Mouse (Mus musculus): ENCODE results near the gene Lrp1. TPM values are rescaled to one million over a fixed set of nuclear protein-coding genes. Genes with fewer than 3 reads are reported as not detected.

Gene Lrp1
- total RNA-seq, 2 experiments from 2014 or later, result 283 to 301 TPM

DNA sequence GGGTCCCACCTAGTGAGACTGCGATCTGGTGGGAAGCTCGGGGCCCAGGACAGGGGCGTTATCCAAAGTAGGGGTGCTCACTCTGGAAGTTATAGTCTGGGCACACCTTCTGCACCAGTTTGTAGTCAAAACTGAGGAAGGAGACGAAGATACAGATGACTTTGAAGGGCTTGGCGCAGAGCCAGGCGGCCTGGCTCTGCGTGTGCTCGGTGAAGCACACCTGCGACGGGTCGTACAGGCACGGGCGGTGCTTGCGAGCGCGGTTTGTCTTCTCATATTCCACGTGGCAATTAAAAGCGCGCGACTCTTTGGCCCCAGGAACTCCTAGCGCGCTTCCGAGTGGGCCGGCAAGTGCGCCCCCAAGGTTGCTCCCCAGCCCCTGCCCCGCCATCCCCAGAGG lies 94.9 kb downstream of the Lrp1 start:
- no peak for DNase-seq (ENCODE audit: low spot score in 2 of 2)

DNA sequence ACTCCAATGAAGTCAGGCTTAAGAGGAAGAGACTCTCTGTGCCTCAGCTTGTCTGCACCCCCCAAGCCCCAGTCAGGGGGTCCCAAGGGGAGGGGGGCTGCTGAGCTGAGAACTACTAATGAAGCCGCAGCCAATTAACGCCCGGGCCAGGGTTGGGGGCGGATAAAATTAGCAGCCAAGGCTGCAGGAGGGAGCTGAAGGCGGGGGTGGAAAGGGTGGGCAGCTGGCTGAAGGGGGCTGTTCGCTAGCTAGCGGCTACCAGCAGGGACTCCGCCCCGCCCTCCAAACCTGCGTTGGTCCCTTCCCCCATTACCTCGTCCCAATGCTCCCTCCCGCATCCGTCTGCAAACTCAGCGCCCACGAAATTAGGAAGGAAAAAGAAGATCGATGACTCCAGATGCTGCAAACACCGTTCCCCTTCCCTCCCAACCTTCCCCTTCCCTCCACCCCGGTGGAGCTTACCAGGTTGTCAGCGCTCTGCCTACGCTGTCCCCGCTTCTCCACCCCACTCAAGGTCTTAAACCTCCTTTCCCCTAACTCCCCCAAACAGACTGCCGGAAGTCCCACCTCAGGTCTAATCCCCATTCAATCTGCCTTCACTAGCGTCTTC lies 96.2 kb downstream of the Lrp1 start:
- no peak for DNase-seq (ENCODE audit: low spot score in 2 of 2)

DNA sequence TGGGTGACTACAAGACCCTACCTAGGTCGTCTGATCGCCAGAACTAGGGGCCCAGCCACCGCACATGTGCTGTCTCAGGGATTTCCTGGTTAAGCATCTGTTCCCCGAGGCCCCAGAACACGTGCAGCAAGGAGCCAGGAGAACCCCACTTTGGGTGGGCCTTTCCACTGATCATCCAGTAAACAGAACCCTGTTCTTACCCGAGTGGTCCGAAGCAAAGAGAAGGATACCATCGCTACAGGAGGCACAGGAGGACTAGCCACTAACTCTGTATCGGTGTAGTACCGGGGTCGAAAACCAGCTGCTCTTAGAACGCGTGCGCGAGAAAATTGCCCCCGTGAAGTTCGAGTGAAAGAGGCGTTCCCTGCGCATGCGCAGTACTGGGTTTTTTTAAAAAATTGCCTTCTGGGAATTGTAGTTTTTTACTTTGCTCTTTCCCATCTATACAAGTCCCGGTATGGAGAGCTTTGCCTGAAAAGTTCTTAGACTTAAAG lies 98.8 kb downstream of the Lrp1 start, which contains the start of gene Shmt2:
Shmt2 (minus strand) TSS at position 357 of the 494 bp plus-strand sequence.
- DNase-seq (ENCODE audit: low spot score in 2 of 2), result peak; percentile 50 to 68

DNA sequence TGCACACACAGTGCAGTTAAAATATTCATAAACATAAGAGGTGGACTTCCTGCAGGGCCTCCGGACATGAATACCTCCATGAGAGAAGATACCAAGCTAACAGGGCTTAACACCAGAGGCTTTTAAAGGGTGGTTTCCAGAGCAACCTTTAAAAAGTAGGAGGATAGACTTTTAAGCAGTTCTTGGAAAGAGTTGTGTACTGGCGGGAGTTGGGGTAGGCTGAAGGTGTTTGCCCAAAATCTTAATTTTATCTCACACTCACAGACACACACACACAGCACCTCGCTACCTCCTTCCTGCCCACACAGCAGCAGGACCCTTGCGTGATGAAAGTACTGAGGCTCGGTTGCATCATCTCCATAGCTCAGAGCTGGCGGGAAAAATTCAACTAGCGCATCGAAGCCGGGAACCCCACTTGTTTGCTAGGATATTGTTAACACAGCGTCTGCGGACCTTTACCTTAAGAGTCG lies 99.3 kb downstream of the Lrp1 start:
- DNase-seq (ENCODE audit: low spot score in 2 of 2), result no peak

- DNase-seq (ENCODE audit: low spot score in 2 of 2), result no peak
Measured at GRCm38 (mm10) chr10:127520714-127521357, 100.1 kb downstream of the Lrp1 start.

GRCm38 (mm10) chr10:127519903-127520713 lies 100.8 kb downstream of the Lrp1 start:
- DNase-seq (ENCODE audit: low spot score in 2 of 2), result no peak

DNA sequence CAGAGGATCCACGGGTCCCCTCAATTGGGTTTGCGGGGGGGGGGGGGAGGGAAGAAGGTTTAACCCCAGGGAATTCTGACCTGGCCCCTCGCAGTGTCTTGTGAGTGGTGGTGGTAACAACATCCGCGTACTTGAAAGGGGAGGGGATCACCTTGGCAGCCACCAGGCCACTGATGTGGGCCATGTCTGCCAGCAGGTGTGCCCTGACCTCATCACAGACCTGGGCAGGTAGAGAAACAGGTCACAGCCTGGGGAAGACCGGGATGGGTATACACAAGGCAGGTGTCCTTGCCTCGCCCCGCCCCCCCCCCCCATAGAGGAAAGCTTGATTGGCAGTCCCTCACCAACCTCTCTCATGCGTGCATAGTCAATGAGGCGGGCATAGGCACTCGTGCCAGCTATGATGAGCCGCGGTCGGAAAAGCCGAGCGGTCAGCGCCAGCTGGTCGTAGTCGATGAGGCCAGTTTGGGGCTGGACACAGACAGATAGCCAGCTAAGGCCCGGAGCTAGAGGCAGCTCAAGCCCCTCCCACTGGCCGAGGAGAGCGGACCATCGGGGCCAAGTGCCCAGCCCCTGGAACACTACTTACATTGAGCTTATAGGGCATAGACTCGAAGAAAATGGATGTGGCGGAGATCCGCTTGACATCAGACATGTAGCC lies 101.8 kb downstream of the Lrp1 start:
- no peak for DNase-seq (ENCODE audit: low spot score in 2 of 2)

- no peak for DNase-seq (ENCODE audit: low spot score in 2 of 2)
Measured at GRCm38 (mm10) chr10:127517941-127518340, 103.0 kb downstream of the Lrp1 start.

- no peak for DNase-seq (ENCODE audit: low spot score in 2 of 2)
Measured at GRCm38 (mm10) chr10:127516576-127517260, 104.2 kb downstream of the Lrp1 start.

GRCm38 (mm10) chr10:127515983-127516459 lies 104.9 kb downstream of the Lrp1 start:
- no peak for DNase-seq (ENCODE audit: low spot score in 2 of 2)

DNA sequence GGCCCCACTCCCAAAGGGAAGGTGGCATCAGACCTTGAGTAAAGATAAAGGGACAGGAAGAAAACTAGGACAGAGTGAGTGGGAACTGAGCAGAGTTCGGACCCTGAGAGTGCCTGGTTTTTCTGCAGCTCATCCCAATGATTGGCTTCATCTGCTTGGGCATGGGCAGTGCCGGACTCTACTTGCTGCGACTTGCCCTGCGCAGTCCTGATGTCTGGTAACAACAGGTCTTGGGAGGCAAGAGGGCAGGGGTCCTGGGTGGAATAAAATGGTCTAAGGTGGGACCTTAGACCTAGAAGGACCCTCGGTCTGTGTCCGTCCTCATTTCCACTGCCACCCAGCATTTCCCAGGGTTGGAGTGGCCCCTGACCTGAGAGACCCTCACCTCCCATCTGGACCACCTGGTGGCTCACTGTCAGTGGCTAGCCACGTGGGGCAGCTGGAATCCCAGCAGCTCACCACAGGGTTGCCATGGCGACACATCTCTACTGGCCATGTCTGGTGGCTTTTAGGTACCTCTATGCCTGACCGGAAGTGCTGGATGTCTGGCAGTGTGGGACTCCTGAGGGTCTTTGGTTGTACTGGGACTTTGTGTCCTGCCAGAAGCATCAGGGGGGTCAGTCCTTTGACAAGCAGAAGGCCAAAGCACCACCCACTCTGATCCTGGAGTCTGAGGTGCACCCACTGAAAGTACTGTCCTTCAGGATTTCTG lies 105.5 kb downstream of the Lrp1 start:
- no peak for DNase-seq (ENCODE audit: low spot score in 2 of 2)

DNA sequence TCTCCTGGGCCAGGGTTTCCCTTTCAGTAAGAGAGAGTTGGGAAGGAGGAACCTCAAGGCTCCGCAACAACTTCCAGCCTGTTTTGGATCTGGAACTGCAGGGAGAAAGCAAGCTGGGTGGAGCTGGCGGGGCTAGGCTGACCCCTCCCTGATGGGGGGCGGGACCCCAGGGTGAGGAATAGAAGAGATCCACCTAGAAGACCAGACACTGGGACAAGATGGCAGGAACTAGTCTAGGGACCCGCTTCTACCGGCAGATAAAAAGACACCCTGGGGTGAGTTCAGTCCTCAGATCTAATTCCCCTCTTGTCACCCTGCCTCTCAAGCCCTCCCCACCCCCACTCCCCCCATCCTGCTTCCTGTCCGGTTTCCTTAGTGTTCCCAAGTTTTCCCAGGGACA lies 106.2 kb downstream of the Lrp1 start, which contains the start of gene Ndufa4l2:
Ndufa4l2 (plus strand) TSS at position 204 of the 400 bp plus-strand sequence.
- DNase-seq (ENCODE audit: low spot score in 2 of 2), result no peak

DNA sequence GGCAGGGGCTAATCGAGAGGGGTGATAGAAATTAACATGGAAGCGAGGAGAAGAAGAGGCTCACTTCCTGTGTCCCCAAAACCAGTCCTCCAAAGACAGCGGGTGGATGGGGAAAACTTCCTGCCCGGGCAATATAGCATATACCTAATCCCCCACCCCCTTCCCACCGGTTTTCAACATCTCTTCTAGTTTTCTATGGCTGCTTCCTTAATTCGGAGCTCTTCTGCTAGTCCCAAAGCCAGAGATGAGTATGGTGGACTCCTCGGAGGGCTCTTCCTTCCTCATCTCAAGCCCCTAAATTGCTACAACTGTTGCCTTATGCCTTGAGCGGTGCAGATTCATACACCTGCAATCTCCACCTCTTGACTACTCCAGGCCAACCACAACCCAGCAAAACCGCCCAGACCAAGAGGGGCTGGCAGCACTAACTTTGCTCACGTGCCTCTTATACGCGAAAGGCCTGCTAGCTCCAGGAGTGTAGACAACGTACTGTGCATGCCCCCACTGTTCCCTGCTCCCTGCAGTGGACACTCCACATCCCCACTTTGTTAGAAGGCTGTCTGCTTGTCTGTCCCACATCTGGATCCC lies 106.7 kb downstream of the Lrp1 start:
- DNase-seq (ENCODE audit: low spot score in 2 of 2), result no peak

GRCm38 (mm10) chr10:127513501-127514091 lies 107.4 kb downstream of the Lrp1 start:
- no peak for DNase-seq (ENCODE audit: low spot score in 2 of 2)

DNA sequence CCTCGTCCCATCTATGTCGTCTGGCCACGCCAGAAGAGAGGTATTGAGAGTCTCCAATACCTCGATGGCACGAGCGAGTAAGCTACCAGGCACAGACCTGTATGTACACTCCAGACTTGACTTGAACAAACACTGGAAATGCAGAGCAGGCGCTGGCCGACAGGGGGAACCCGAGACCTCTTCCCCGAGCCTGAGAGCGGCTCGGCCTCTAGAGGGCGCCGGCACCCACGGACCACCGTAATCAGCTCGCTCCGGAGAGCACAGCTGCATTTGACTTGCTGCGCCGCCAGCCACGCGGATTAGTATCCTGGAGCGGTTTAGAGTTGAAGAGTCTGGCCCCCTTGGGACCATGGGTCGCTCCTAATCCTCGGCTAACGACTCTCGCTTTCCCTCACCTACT lies 108.1 kb downstream of the Lrp1 start:
- peak; percentile 86 to 92 for DNase-seq (ENCODE audit: low spot score in 2 of 2)

GRCm38 (mm10) chr10:127512307-127512666 lies 108.7 kb downstream of the Lrp1 start:
- DNase-seq (ENCODE audit: low spot score in 2 of 2), result no peak

DNA sequence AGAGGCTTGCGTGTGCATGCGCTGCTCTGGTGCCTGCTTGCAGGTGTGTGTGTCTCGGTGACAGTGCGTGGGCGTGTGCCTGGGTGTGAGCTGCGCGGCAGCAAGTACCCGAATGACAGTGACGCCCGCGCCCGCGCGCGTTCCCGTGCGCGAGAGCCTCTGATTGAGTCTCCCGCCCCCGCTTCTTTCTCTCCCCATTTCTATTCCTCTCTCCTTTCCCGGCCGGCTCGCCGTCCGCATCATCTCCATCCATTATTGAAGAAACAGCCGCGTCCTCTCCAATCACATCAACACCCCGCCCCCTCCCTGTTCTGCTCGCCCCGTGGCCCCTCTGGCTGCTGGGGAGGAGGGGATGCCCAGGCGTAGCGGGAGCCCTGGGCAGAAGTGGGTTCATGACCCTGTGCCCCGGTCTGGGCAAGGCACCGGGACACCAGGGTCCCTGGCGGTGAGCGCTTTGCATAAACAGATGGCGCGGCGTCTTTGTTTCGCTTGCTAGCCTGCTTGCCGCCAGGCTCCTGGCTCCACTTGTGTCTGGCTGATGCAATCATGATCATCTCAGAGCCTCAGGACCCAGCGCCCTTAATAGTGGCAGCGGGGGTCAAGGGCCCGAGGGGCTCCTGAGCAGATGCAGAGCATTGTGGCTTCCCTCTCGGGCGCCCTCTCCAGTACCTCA lies 109.2 kb downstream of the Lrp1 start:
- DNase-seq (ENCODE audit: low spot score in 2 of 2), result no peak

- no peak for DNase-seq (ENCODE audit: low spot score in 2 of 2)
Measured at GRCm38 (mm10) chr10:127510895-127511617, 109.9 kb downstream of the Lrp1 start.
